Mouse (Mus musculus): ENCODE results near the gene Fbxo40. TPM values are rescaled to one million over a fixed set of nuclear protein-coding genes. Genes with fewer than 3 reads are reported as not detected.
A peak's percentile ranks its signal among the peaks of the same experiment; 100 is the strongest.

Fbxo40 gene
- total and polyA plus RNA-seq, 2 experiments from 2014 or later = 19.4 to 86.4 TPM

- Histone ChIP-seq H3K27ac (ENCODE audit: low read depth) (peak overlapping the region; percentile 76; the same call in 1 of the 2 replicates), H3K9me3 (replicated peaks; ENCODE audit: control insufficient read depth, low read length) (no peaks in the 10 kb centered on the region), H3K27me3 (ENCODE audit: control insufficient read depth, insufficient read depth, low read length) (no peaks in the 10 kb centered on the region), H3K4me1 (ENCODE audit: control insufficient read depth, insufficient read depth) (peaks cover 10% of the 10 kb centered on the region; the same call in 1 of the 2 replicates), H3K4me2 (ENCODE audit: low read depth, low read length) (peak overlapping the region; percentile 50; the same call in 1 of the 2 replicates), H3K4me3 (ENCODE audit: low read depth, low read length) (no peak overlapping the region), H3K36me3 (replicated peaks; ENCODE audit: control insufficient read depth, insufficient read depth, low read length) (peaks cover 23% of the 10 kb centered on the region), H3K9ac (replicated peaks; ENCODE audit: low read depth, low read length) (no peak overlapping the region)
- ATAC-seq (ENCODE audit: insufficient read depth, low read depth) (no peak), DNase-seq (ENCODE audit: low spot score) (no peak)
- no peak for TF ChIP-seq CTCF (IDR thresholded peaks at IDR 0.05; ENCODE audit: low read depth)
- TF ChIP-seq EP300 (IDR thresholded peaks at IDR 0.05; ENCODE audit: low read depth) = no peak
- WGBS = 83% methylated on average over 3 of the region's 3 CpGs
Measured at GRCm38 (mm10) chr16:36935814-36936213, 54.5 kb downstream of the Fbxo40 start.

GRCm38 (mm10) chr16:36934841-36935620, 55.2 kb downstream of the Fbxo40 start, which contains the start of gene Hcls1:
Gene Hcls1, plus strand, starts transcription at chr16:36934983.
- H3K36me3 ChIP-seq (replicated peaks; ENCODE audit: control insufficient read depth, insufficient read depth, low read length) = peaks cover 31% of the 10 kb centered on the region
- no peaks in the 10 kb centered on the region for H3K27me3 ChIP-seq (ENCODE audit: control insufficient read depth, insufficient read depth, low read length)
- WGBS = 52% methylated on average over 7 of the region's 7 CpGs
- H3K4me2 ChIP-seq (ENCODE audit: low read depth, low read length) = peak within 1 kb of the TSS; percentile 50
- H3K27ac ChIP-seq (ENCODE audit: low read depth) = peak within 1 kb of the TSS; percentile 76
- TF ChIP-seq EP300 (IDR thresholded peaks at IDR 0.05; ENCODE audit: low read depth) (no peak), CTCF (IDR thresholded peaks at IDR 0.05; ENCODE audit: low read depth) (no peak)
- DNase-seq (ENCODE audit: low spot score) = peak; percentile 30
- no peak within 1 kb of the TSS; the same call in 1 of the 2 replicates for H3K9ac ChIP-seq (replicated peaks; ENCODE audit: low read depth, low read length)
- H3K4me3 ChIP-seq (ENCODE audit: low read depth, low read length) = peak within 1 kb of the TSS; percentile 27; the same call in 1 of the 2 replicates
- ATAC-seq (ENCODE audit: insufficient read depth, low read depth) = no peak
- H3K9me3 ChIP-seq (replicated peaks; ENCODE audit: control insufficient read depth, low read length) = no peaks in the 10 kb centered on the region
- peaks cover 10% of the 10 kb centered on the region; the same call in 1 of the 2 replicates for H3K4me1 ChIP-seq (ENCODE audit: control insufficient read depth, insufficient read depth)

GRCm38 (mm10) chr16:36934131-36934840, 56.0 kb downstream of the Fbxo40 start:
- Histone ChIP-seq H3K27ac (ENCODE audit: low read depth) (peak overlapping the region; percentile 76), H3K4me1 (ENCODE audit: control insufficient read depth, insufficient read depth) (peaks cover 10% of the 10 kb centered on the region; the same call in 1 of the 2 replicates), H3K4me3 (ENCODE audit: low read depth, low read length) (no peak overlapping the region), H3K27me3 (ENCODE audit: control insufficient read depth, insufficient read depth, low read length) (no peaks in the 10 kb centered on the region), H3K9me3 (replicated peaks; ENCODE audit: control insufficient read depth, low read length) (no peaks in the 10 kb centered on the region), H3K36me3 (replicated peaks; ENCODE audit: control insufficient read depth, insufficient read depth, low read length) (peaks cover 37% of the 10 kb centered on the region), H3K9ac (replicated peaks; ENCODE audit: low read depth, low read length) (no peak overlapping the region), H3K4me2 (ENCODE audit: low read depth, low read length) (0 out of 2 replicates have a peak overlapping the region, but pooled peaks have one; percentile 50)
- peak; percentile 87 for ATAC-seq (ENCODE audit: insufficient read depth, low read depth)
- 17% methylated on average over 6 of the region's 6 CpGs for WGBS
- TF ChIP-seq EP300 (IDR thresholded peaks at IDR 0.05; ENCODE audit: low read depth) = no peak
- no peak for TF ChIP-seq CTCF (IDR thresholded peaks at IDR 0.05; ENCODE audit: low read depth)
- DNase-seq (ENCODE audit: low spot score) = peak; percentile 65

GRCm38 (mm10) chr16:36932546-36932945, 57.7 kb downstream of the Fbxo40 start:
- ATAC-seq (ENCODE audit: insufficient read depth, low read depth) = no peak
- no peak for TF ChIP-seq CTCF (IDR thresholded peaks at IDR 0.05; ENCODE audit: low read depth)
- no peak overlapping the region for H3K27ac ChIP-seq (ENCODE audit: low read depth)
- no peak overlapping the region for H3K4me2 ChIP-seq (ENCODE audit: low read depth, low read length)
- no peaks in the 10 kb centered on the region for H3K27me3 ChIP-seq (ENCODE audit: control insufficient read depth, insufficient read depth, low read length)
- peaks cover 10% of the 10 kb centered on the region; the same call in 1 of the 2 replicates for H3K4me1 ChIP-seq (ENCODE audit: control insufficient read depth, insufficient read depth)
- H3K36me3 ChIP-seq (replicated peaks; ENCODE audit: control insufficient read depth, insufficient read depth, low read length) = peaks cover 55% of the 10 kb centered on the region
- no peak overlapping the region for H3K4me3 ChIP-seq (ENCODE audit: low read depth, low read length)
- 94% methylated on average over 6 of the region's 6 CpGs for WGBS
- H3K9me3 ChIP-seq (replicated peaks; ENCODE audit: control insufficient read depth, low read length) = no peaks in the 10 kb centered on the region
- no peak for DNase-seq (ENCODE audit: low spot score)
- H3K9ac ChIP-seq (replicated peaks; ENCODE audit: low read depth, low read length) = no peak overlapping the region

- no peak for ATAC-seq (ENCODE audit: insufficient read depth, low read depth)
- H3K9ac ChIP-seq (replicated peaks; ENCODE audit: low read depth, low read length) = no peak overlapping the region
- no peak overlapping the region for H3K4me3 ChIP-seq (ENCODE audit: low read depth, low read length)
- no peak overlapping the region for H3K27ac ChIP-seq (ENCODE audit: low read depth)
- peaks cover 60% of the 10 kb centered on the region for H3K36me3 ChIP-seq (replicated peaks; ENCODE audit: control insufficient read depth, insufficient read depth, low read length)
- no peaks in the 10 kb centered on the region for H3K27me3 ChIP-seq (ENCODE audit: control insufficient read depth, insufficient read depth, low read length)
- DNase-seq (ENCODE audit: low spot score) = no peak
- peaks cover 10% of the 10 kb centered on the region; the same call in 1 of the 2 replicates for H3K4me1 ChIP-seq (ENCODE audit: control insufficient read depth, insufficient read depth)
- H3K4me2 ChIP-seq (ENCODE audit: low read depth, low read length) = no peak overlapping the region
- no peaks in the 10 kb centered on the region for H3K9me3 ChIP-seq (replicated peaks; ENCODE audit: control insufficient read depth, low read length)
- 81% methylated on average over 3 of the region's 3 CpGs for WGBS
- no peak for TF ChIP-seq EP300 (IDR thresholded peaks at IDR 0.05; ENCODE audit: low read depth)
- no peak for TF ChIP-seq CTCF (IDR thresholded peaks at IDR 0.05; ENCODE audit: low read depth)
Measured at GRCm38 (mm10) chr16:36931976-36932375, 58.3 kb downstream of the Fbxo40 start.

Data from heart, postnatal 0 days (tissue).